Mouse (Mus musculus) gastrocnemius, postnatal 25 days (tissue): ENCODE results near the gene Tsga10. TPM values are rescaled to one million over a fixed set of nuclear protein-coding genes. Genes with fewer than 3 reads are reported as not detected.

Experiments
- DNase-seq: peaks from one replicate; pipeline ENCODE4 v3.0.0; 2022
- long read RNA-seq, 2 experiments: library from polyadenylated mRNA; stranded (forward); transcript quantifications; one replicate each; pipeline ENCODE4 v2.0.0; 2021
- total RNA-seq, 2 experiments: library from RNA; stranded (reverse); gene quantifications; 1 replicate in 1 of 2; 2 replicates in 1 of 2; pipeline ENCODE4 v1.2.3; 2021

Gene Tsga10
- 1 to 10 TPM; 3.9 to 4.0 TPM for total RNA-seq
- long read RNA-seq, experiment 1, result 0 reads
- long read RNA-seq, experiment 2, partial matches to known transcripts, result 1 of 7 reads
- long read RNA-seq, experiment 2, other reads (novel, unspliced or antisense), result 2 of 7 reads

DNA sequence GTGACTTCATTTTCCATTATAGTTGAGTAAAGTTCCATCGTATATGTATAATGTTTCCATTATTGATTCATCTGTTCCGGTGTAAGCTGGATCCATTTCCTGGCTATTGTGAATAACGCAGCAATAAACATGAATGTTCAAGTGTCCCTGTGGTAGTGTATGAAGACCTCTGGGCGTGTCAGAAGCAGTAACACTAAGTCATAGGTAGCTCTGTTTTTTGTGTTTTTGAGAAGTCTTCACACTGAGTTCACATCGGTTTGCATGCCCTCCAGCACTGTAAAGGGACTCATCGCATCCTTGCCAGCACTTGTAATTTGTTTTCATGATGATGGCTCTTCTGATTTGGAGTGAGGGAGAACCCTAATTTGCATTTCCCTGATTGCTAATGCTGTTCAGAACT is at the start of gene Tsga10:
Tsga10 (minus strand) TSS at position 144 of the 400 bp plus-strand sequence.
- no peak for DNase-seq

GRCm38 (mm10) chr1:37912751-37913150 is 46.5 kb upstream of the Tsga10 start:
- no peak for DNase-seq

DNA sequence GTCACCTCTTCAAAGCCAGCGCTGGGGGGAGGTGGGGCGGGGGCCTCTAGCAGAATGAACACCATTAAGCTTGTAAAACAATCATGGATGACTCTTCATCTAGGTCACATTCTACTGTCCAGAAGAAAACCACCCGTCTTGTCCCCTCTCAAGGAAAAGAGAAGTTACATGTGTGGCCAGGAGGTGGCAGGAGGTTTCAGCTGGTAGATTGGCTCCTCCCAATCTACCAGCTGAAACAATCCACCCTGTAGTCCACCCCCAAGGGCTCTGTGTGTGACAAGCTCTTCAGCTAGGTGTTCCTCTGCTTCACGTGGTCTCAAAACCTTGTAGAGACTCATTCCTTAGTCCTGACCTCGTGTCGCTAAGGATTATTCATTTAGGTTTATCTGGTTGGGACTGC is 36.9 kb upstream of the Tsga10 start:
- no peak for DNase-seq

GRCm38 (mm10) chr1:37900288-37900687 is 34.1 kb upstream of the Tsga10 start:
- DNase-seq, result no peak

DNA sequence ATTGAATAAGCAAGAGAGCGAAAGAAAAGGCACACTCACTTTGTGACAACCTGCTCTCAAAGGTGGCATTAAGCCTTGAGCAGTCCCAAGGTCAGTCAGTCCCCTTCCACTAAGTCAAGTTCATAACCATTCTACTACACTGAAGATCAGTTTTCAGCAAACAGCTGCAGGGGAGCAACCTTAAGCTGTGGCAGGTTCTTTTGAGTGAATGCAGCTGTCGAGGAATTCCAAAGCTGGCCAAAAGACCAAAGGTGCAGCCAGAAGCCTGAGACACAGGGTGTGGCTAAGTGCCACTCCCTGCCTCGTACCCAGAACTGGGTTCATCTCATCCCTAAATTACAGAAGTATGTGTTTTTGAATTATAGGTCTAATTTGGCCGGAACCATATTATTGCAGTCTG is 33.6 kb upstream of the Tsga10 start:
- DNase-seq, result no peak

GRCm38 (mm10) chr1:37894606-37895005 is 28.4 kb upstream of the Tsga10 start:
- DNase-seq, result no peak

DNA sequence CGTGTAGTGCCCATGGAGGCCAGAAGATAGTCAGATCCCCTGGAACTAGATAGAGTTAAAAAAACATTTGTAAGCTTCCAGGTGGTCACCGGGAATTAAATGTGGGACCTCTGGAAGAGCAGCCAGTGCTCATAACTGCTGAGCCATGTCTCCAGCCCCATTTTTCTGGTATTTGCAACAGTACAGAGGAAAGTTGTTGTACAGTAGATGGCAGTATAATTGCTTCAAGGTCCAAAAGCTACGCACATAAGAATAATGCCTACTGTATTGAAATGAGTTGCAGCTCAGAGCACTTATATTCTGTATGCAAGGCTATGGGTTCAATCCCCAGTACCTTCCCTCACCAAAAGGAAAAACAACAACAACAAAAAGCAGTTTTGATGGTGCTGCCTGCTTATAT is 25.2 kb upstream of the Tsga10 start:
- DNase-seq, result no peak

GRCm38 (mm10) chr1:37890025-37890652 is 23.9 kb upstream of the Tsga10 start, which contains the start of the genes Mitd1 and Mrpl30:
Mitd1 (minus strand) TSS chr1:37890411.
Mrpl30 (plus strand) TSS chr1:37890477.
- peak; percentile 88 for DNase-seq

- no peak for DNase-seq
Measured at GRCm38 (mm10) chr1:37889206-37889605, 23.0 kb upstream of the Tsga10 start.

DNA sequence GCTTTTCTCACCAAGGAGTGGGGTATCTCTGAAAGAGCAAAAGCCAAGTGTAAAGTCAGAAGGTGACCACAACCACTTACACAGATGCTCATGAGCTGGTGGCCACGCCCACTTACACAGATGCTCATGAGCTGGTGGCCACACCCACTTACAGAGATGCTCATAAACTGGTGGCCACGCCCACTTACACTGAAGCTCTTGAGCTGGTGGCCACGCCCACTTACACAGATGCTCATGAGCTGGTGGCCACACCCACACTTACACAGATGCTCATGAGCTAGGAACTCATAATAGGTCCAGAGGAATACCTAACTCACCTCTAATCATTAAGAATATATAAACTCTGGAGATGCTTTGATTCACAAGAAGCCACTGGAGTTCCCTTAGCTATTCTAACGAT is 18.2 kb upstream of the Tsga10 start:
- DNase-seq, result no peak

GRCm38 (mm10) chr1:37883411-37883810 is 17.2 kb upstream of the Tsga10 start:
- no peak for DNase-seq

DNA sequence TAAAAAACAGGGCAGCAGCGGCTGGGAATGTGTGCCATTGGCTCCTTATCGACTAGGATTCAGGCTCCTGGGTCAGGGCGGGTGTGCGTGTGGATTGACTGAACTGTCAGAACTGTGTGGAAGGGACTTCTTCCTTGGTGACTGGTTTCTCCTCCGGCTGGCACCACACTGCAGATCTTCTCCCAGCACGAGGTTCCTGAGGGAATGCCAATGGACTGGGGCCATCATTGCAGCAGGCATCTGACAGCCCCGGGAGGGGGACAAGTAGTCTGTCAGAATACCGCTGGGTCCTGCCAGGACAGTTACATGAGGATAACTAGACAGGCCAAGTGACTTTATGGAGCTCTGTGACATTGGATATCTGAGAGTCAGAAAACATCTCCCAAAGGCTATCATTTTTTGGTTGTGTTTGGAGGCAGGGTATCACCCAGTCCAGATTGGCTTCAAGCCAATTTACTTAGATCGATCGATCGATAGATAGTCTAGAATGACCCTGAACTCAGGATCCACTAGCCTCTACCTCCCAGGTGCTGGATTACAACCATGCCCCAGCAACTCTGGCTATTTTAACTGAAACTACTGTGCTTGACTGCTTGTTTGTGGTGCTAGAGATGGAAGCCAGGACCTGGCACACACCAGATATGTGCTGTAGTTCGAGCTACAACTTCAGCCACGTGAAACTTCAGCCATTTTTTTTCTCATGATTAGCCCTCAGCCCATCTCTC is 11.7 kb upstream of the Tsga10 start:
- no peak for DNase-seq

GRCm38 (mm10) chr1:37873157-37873556 is 6.9 kb upstream of the Tsga10 start:
- no peak for DNase-seq

- DNase-seq, result peak; percentile 74
Measured at GRCm38 (mm10) chr1:37872131-37873067, 6.2 kb upstream of the Tsga10 start.

DNA sequence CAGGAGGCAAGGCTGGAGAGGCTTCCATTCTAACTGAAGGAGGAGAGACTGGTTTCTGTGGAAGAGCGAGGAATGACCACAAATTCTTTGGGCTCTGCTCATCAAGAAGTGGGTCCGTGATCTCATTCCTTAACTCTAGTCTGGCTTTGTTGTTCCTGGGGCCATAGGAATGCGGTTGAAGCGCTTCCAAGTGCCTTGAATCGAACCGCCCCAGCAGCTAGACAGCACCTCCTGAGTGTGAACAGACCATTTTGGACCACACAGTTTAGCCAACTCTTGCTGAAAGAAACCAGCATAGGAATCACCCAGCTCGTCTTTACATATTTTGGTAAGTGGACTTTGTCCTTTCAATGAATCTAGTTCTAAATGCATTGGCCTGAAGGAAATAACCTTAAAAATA is 5.5 kb upstream of the Tsga10 start, which contains the start of gene Lipt1:
Lipt1 (plus strand) TSS at position 35 of the 400 bp plus-strand sequence.
- no peak for DNase-seq

- no peak for DNase-seq
Measured at GRCm38 (mm10) chr1:37869362-37869761, 3.1 kb upstream of the Tsga10 start.

DNA sequence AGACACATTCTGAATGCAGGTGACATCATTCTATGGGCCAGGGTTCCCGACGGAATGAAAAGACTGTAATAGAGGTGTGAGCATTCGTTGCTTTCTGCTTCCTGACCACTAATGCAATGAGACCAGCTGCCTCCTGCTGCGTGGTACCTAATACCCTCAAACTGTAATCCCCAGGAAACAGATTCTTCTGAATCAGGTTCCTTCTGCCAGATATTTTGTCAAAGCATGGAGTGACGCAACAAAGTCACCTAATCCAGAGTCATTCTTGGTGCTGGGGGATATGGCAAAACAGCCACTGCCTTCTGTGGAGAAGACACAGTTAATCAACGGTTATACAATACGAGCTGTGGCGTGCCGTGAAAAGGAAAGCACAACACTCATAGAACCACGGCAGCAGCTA is 2.4 kb upstream of the Tsga10 start:
- DNase-seq, result no peak

GRCm38 (mm10) chr1:37867684-37868322 is 1.6 kb upstream of the Tsga10 start:
- DNase-seq, result no peak

DNA sequence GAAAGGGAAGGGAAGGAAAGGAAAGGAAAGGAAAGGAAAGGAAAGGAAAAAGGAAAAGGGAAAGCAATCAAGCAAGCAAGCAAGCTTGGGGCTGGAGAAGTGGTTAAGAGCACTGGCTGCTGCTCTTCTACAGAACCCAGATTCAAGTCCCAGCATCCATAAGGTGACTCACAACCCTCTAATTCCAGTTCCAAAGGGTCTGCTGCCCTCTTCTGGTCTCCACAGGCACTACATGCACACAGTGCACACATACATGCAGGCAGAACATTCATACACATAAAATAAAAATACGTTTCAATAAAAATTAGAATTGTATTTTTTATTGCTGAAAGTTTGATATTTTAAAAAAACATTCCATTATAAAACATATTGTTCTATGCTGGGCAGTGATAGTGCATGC is 827 bp upstream of the Tsga10 start:
- DNase-seq, result no peak

GRCm38 (mm10) chr1:37865401-37866215 is 621 bp downstream of the Tsga10 start:
- DNase-seq, result no peak
